Mouse (Mus musculus) intestine, postnatal 0 days (tissue): ENCODE data around the gene Hoxc9. TPM values are rescaled to one million over a fixed set of nuclear protein-coding genes. Genes with fewer than 3 reads are reported as not detected.

Experiments used
- ATAC-seq: fragments of 200-750 bp; cut with Nextera tagmentation; 2 replicates; pipeline ENCODE4 v1.8.0; 2017; ENCODE audit warnings: mild to moderate bottlenecking, moderate TSS enrichment, moderate library complexity
- H3K27ac ChIP-seq: fragments of 300-500 bp; sonication (generic); 2 replicates; pipeline ENCODE4 v1.5.1; 2014; ENCODE audit warnings: mild to moderate bottlenecking, low read depth, low read length, moderate library complexity
- H3K27me3 ChIP-seq: fragments of 300-500 bp; sonication (generic); replicated peaks from 2 replicates; pipeline ENCODE4 v1.6.1; 2014; ENCODE audit warnings: low read length, mixed read lengths; ENCODE audit not compliant: control insufficient read depth, insufficient read depth
- H3K36me3 ChIP-seq: fragments of 300-500 bp; sonication (generic); 2 replicates; pipeline ENCODE4 v1.6.1; 2014; ENCODE audit warnings: mild to moderate bottlenecking, moderate library complexity; ENCODE audit not compliant: control insufficient read depth, insufficient read depth
- H3K4me1 ChIP-seq: fragments of 300-500 bp; sonication (generic); replicated peaks from 2 replicates; pipeline ENCODE4 v1.6.1; 2014; ENCODE audit warnings: antibody characterized with exemption, low read length, mixed read lengths; ENCODE audit not compliant: control insufficient read depth, insufficient read depth
- H3K4me2 ChIP-seq: fragments of 300-500 bp; sonication (generic); replicated peaks from 2 replicates; pipeline ENCODE4 v1.6.1; 2014; ENCODE audit warnings: low read depth, mild to moderate bottlenecking, moderate library complexity
- H3K4me3 ChIP-seq: fragments of 300-500 bp; sonication (generic); 2 replicates; pipeline ENCODE4 v1.5.1; 2014; ENCODE audit warnings: low read depth, low read length
- H3K9ac ChIP-seq: fragments of 300-500 bp; sonication (generic); 2 replicates; pipeline ENCODE4 v1.6.1; 2014; ENCODE audit warnings: mild to moderate bottlenecking, low read depth, low read length
- H3K9me3 ChIP-seq: fragments of 300-500 bp; sonication (generic); 2 replicates; pipeline ENCODE4 v1.6.1; 2016; ENCODE audit warnings: mixed run types; ENCODE audit not compliant: control insufficient read depth
- CTCF ChIP-seq: sonication (generic); IDR thresholded peaks from 2 replicates; pipeline ENCODE4 v1.5.1; 2016; ENCODE audit warnings: low read depth, mild to moderate bottlenecking, control low read depth, antibody characterized with exemption, moderate library complexity
- WGBS: fragments of 180-500 bp; shearing (Covaris S2); extraction: QIAGEN DNeasy Blood & Tissue Kit; methylation state at CpG from one replicate; pipeline ENCODE4 v1.1.7; 2014; 5-methylcytosine and 5-hydroxymethylcytosine counted together
- polyA plus RNA-seq: library from polyadenylated mRNA; unstranded; fragments of >200 nt; fragmentation: Nextera tagmentation; extraction: Ambion mirVana; gene quantifications from 2 replicates; pipeline ENCODE4 v1.2.1, GENCODE M21; 2015

Hoxc9 gene
- polyA plus RNA-seq, 1 experiment from 2014 or later = 0.43 TPM

DNA sequence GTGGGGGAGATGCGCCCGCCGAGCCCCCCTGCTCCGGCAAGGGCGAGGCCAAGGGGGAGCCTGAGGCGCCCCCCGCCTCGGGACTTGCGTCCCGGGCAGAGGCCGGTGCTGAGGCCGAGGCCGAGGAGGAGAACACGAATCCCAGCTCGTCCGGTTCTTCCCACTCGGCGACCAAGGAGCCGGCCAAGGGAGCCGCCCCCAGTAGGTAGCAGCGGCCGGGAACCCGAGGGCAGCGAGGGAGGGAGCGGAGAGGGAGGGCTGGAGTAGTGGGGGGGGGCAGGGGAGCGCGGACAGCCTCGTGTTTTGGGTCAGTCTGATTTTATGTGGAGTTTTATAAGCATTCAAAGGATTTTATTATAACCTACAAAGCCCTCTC, 21.2 kb upstream of the Hoxc9 start:
- TF ChIP-seq CTCF = no peak
- WGBS = 1% methylated on average over 26 of the region's 28 CpGs
- ATAC-seq = no peak

GRCm38 (mm10) chr15:102955833-102956640, 20.2 kb upstream of the Hoxc9 start:
- Histone ChIP-seq H3K4me3 (no peak overlapping the region; the same call in 1 of the 2 replicates), H3K9me3 (no peaks in the 10 kb centered on the region), H3K27me3 (peaks cover 96% of the 10 kb centered on the region), H3K4me1 (no peaks in the 10 kb centered on the region), H3K4me2 (no peak overlapping the region), H3K27ac (no peak overlapping the region), H3K36me3 (no peaks in the 10 kb centered on the region), H3K9ac (no peak overlapping the region)
- no peak for ATAC-seq
- under 1% methylated on average over 40 of the region's 40 CpGs for WGBS
- no peak for TF ChIP-seq CTCF

More for the DNA sequence above, 21.2 kb upstream of the Hoxc9 start:
- H3K27ac ChIP-seq = no peak overlapping the region
- no peaks in the 10 kb centered on the region for H3K36me3 ChIP-seq
- H3K9ac ChIP-seq = no peak overlapping the region
- H3K4me3 ChIP-seq = no peak overlapping the region
- no peak overlapping the region for H3K4me2 ChIP-seq
- no peaks in the 10 kb centered on the region for H3K9me3 ChIP-seq
- H3K27me3 ChIP-seq = peaks cover 96% of the 10 kb centered on the region
- H3K4me1 ChIP-seq = no peaks in the 10 kb centered on the region

- H3K27me3 ChIP-seq = peaks cover 98% of the 10 kb centered on the region
- no peak overlapping the region for H3K27ac ChIP-seq
- no peak overlapping the region for H3K9ac ChIP-seq
- H3K36me3 ChIP-seq = no peaks in the 10 kb centered on the region
- no peak for ATAC-seq
- H3K9me3 ChIP-seq = no peaks in the 10 kb centered on the region
- WGBS = under 1% methylated on average over 12 of the region's 12 CpGs
- no peak for TF ChIP-seq CTCF
- no peak overlapping the region for H3K4me3 ChIP-seq
- H3K4me2 ChIP-seq = no peak overlapping the region
- no peaks in the 10 kb centered on the region for H3K4me1 ChIP-seq
Observed at GRCm38 (mm10) chr15:102956906-102957305, 19.3 kb upstream of the Hoxc9 start.

DNA sequence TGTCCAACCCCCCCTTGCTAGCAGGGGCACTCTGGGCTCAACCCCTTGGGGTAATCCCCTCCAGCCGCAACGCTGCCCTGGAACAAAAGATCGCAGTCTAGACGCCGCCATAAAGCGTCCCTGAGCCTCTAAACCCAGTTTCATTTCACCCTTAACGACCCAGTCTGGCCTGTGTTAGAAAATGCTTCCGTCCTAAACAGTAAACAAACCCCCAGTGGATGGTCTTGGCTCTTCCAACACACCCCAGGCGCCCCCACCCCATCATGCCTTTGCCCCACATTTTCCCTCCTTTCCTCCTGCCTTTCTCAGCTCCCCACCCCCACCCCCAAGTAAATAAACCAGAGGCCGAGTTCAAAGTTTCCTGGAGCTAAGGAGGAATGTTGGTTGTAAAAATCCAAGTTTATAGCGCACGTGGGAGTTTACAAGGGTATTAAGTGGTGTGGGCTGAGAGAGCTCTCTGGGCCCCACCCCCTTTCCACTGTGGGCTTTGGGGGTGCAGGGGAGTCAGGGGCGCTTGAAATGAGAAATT, 16.5 kb upstream of the Hoxc9 start:
- ATAC-seq = peak; percentile 63; the same call in 1 of the 2 replicates
- Histone ChIP-seq H3K36me3 (no peaks in the 10 kb centered on the region), H3K4me2 (peak overlapping the region; percentile 46; the same call in 1 of the 2 replicates), H3K27me3 (peaks cover 96% of the 10 kb centered on the region), H3K27ac (no peak overlapping the region), H3K4me3 (peak overlapping the region; percentile 8), H3K9me3 (no peaks in the 10 kb centered on the region), H3K9ac (no peak overlapping the region), H3K4me1 (no peaks in the 10 kb centered on the region)
- no peak for TF ChIP-seq CTCF
- 1% methylated on average over 13 of the region's 13 CpGs for WGBS

DNA sequence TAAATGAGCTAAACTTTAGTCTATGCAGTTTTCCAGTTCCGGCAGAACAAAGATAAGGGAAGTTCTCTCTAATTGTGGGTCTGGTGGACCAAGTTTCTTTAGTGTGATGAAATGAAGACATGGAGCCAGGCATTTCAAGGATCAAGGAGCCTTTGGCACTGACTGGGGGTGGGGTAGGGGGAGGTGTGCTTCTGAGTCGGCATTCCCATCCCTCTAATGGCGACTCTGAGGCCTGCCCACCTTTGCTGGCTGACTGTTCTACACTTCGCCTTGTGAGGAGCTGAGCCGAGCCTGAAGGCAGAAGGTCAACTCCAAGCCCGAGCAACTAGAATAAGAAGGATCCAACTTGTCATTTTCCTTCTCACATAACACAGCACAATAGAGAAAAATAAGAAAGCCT, 14.5 kb upstream of the Hoxc9 start:
- no peak for TF ChIP-seq CTCF
- H3K4me2 ChIP-seq = no peak overlapping the region
- peaks cover 96% of the 10 kb centered on the region for H3K27me3 ChIP-seq
- H3K4me3 ChIP-seq = no peak overlapping the region
- no peak overlapping the region for H3K27ac ChIP-seq
- H3K36me3 ChIP-seq = no peaks in the 10 kb centered on the region
- H3K4me1 ChIP-seq = no peaks in the 10 kb centered on the region
- no peak for ATAC-seq
- H3K9me3 ChIP-seq = no peaks in the 10 kb centered on the region
- H3K9ac ChIP-seq = no peak overlapping the region
- WGBS = 5% methylated on average over 6 of the region's 6 CpGs

GRCm38 (mm10) chr15:102962492-102962891, 13.7 kb upstream of the Hoxc9 start:
- H3K9ac ChIP-seq = no peak overlapping the region
- H3K36me3 ChIP-seq = no peaks in the 10 kb centered on the region
- no peak for TF ChIP-seq CTCF
- peaks cover 96% of the 10 kb centered on the region for H3K27me3 ChIP-seq
- WGBS = 4% methylated on average over 13 of the region's 13 CpGs
- no peak overlapping the region for H3K4me2 ChIP-seq
- peak overlapping the region; percentile 1; the same call in 1 of the 2 replicates for H3K4me3 ChIP-seq
- no peaks in the 10 kb centered on the region for H3K9me3 ChIP-seq
- H3K27ac ChIP-seq = no peak overlapping the region
- no peaks in the 10 kb centered on the region for H3K4me1 ChIP-seq
- ATAC-seq = no peak
